Mouse (Mus musculus) embryonic fibroblast, embryonic 13.5 days (primary cell): ENCODE results near the gene Map2k6. TPM values are rescaled to one million over a fixed set of nuclear protein-coding genes. Genes with fewer than 3 reads are reported as not detected.

Experiments used
- H3K27ac ChIP-seq: 2 replicates; pipeline ENCODE4 v1.5.1; 2012; ENCODE audit warnings: low read length, control low read depth, inconsistent platforms; ENCODE audit not compliant: insufficient read depth
- H3K4me1 ChIP-seq: 2 replicates; pipeline ENCODE4 v1.6.1; 2011; ENCODE audit warnings: low read length; ENCODE audit not compliant: control insufficient read depth, insufficient read depth
- H3K4me3 ChIP-seq: 2 replicates; pipeline ENCODE4 v1.5.1; 2011; ENCODE audit warnings: mild to moderate bottlenecking, control low read depth, low read length; ENCODE audit not compliant: insufficient read depth
- CTCF ChIP-seq: IDR thresholded peaks from 2 replicates; pipeline ENCODE4 v1.5.1; 2011; ENCODE audit warnings: mild to moderate bottlenecking, control low read depth, low read length, moderate library complexity, borderline replicate concordance; ENCODE audit not compliant: insufficient read depth
- POLR2A ChIP-seq: IDR thresholded peaks from 2 replicates; pipeline ENCODE4 v1.6.1; 2011; ENCODE audit warnings: low read depth, mild to moderate bottlenecking, control low read depth, low read length, moderate library complexity
- polyA plus RNA-seq: library from polyadenylated mRNA; stranded (reverse); fragments of >200 nt; gene quantifications from 2 replicates; pipeline ENCODE4 v1.2.4, GENCODE M21; 2011; ENCODE audit warnings: low read depth; ENCODE audit not compliant: missing spikeins, insufficient read length

Gene Map2k6
- polyA plus RNA-seq, 1 experiment, result 4.7 TPM

DNA sequence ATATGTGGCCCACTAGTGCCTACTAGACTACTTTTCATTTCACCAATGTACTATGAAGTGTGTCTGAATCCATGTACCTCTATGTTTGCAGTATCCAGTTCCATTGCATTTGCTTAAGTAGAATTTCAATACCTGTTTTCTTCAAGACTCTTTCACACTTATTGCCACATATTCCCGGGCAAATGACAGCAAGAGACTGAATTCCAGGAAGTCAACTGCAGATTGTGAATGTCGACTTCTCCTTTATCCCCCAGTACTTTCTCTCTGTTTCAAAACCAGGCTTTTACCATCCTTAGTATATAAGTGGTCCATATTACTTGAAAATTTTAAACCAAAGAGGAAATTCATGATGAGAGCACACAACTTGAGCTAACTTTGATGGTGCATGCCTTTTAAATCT is 4.7 kb downstream of the Map2k6 start:
- no peak overlapping the region for H3K27ac ChIP-seq
- peaks cover 6% of the 10 kb centered on the region for H3K4me1 ChIP-seq
- TF ChIP-seq CTCF, result no peak
- no peak for TF ChIP-seq POLR2A
- no peak overlapping the region for H3K4me3 ChIP-seq

DNA sequence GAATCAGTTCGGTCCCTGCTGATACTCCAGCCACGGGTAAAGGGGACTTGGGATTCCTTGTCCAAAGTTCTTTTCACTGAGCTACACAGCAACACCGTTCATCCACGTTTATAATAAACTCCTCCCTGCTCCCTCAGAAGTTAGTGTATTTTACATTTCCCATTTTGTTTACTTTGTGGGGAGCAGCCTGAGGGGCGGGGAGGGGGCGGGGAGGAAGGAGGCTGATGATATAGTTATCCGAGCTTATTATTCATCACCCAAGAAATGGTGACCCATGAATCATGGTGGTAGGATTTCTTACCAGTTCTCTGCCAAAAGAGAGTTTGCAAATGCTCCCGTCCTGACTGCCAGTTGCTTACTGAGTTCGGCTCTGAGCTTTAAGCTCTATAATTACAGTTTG is 6.7 kb downstream of the Map2k6 start:
- Histone ChIP-seq H3K27ac (no peak overlapping the region), H3K4me3 (no peak overlapping the region), H3K4me1 (peaks cover 6% of the 10 kb centered on the region)
- TF ChIP-seq POLR2A (no peak), CTCF (no peak)

DNA sequence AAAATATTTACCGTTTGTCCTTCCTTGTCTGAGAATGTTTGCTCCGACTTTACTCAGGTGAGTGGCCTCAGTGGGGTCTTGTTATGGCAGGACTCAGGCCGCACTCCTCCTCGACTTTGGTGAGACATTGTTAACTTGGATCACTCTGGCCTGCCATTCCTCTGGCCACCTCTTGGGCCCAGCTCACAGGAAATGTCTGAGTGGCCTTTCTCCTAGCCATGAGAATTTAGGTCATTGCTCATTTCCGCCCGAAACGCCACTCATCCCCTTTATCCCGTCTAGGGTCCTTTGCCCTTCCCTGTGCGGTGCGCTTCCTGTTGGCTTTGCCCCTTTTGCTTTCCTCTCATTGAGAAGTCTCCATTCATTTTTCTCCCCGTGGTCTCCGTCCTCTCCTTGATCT is 10.2 kb downstream of the Map2k6 start:
- TF ChIP-seq CTCF, result no peak
- TF ChIP-seq POLR2A, result no peak
- H3K27ac ChIP-seq, result no peak overlapping the region
- peaks cover 2% of the 10 kb centered on the region; the same call in 1 of the 2 replicates for H3K4me1 ChIP-seq
- no peak overlapping the region for H3K4me3 ChIP-seq

DNA sequence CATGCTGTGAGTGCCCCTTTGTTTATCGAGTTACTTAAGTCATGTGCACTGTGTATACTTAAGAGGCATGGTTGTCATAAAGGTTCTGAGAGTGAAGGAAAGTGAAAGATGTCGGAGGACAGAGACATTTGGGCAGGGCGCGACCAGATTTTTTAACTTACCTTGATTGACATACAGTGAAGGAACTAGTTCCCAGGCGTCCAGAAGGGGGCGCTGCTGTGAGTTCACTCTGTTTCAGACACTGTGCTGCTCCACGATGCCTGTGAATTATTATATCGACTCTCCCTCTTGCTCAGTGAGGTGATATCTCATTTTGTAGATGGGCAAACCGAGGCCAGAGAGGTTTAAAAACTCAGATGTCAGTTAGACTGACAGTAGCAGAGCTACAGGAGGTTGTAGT is 10.9 kb downstream of the Map2k6 start:
- H3K4me3 ChIP-seq, result no peak overlapping the region
- H3K27ac ChIP-seq, result no peak overlapping the region
- TF ChIP-seq CTCF, result no peak
- TF ChIP-seq POLR2A, result no peak
- peaks cover 2% of the 10 kb centered on the region; the same call in 1 of the 2 replicates for H3K4me1 ChIP-seq

GRCm38 (mm10) chr11:110411596-110411995 is 12.7 kb downstream of the Map2k6 start:
- H3K4me1 ChIP-seq, result no peaks in the 10 kb centered on the region
- no peak overlapping the region for H3K27ac ChIP-seq
- no peak for TF ChIP-seq POLR2A
- no peak for TF ChIP-seq CTCF
- no peak overlapping the region for H3K4me3 ChIP-seq

DNA sequence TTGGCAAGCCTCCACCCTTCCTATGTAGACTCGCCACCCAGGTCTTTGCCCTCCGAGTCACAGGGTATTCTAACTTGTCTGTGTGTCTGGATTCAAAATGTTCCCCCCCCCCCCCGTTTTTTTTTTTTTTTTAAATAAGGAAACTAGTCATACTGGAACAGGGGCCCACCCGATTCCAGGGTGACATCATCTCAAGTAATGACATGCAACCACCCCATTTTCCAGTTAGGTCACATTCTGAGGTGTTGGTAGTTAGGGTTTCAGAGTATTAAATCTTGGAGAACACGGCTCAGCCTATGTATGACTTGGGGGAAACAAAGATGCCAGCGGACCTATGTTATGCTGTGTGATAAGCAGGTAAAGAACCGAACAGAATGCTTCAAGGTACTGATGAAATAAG is 15.3 kb downstream of the Map2k6 start:
- Histone ChIP-seq H3K4me1 (no peaks in the 10 kb centered on the region), H3K4me3 (no peak overlapping the region), H3K27ac (no peak overlapping the region)
- TF ChIP-seq POLR2A (no peak), CTCF (no peak)

DNA sequence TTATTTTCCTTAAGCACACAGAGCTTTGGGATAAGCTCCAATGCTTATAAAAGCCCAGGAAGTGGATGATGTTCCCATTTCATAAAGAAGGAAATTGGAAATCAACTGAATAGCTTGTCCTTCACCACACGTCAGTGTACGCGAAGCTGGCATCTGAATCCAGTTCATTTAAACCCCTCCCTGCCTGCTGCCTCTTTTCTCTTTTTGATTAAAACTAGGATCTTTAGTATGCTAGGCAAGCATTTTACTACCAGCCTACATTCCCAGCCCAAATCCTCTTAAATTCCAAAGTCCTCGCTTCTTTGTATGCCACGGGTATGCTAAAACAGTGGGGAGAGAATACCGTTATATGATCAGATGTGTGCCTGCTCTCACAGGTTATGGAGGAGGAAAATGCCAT is 17.8 kb downstream of the Map2k6 start:
- H3K4me1 ChIP-seq, result no peaks in the 10 kb centered on the region
- no peak overlapping the region for H3K27ac ChIP-seq
- H3K4me3 ChIP-seq, result no peak overlapping the region
- TF ChIP-seq POLR2A (no peak), CTCF (no peak)

GRCm38 (mm10) chr11:110420463-110420862 is 21.5 kb downstream of the Map2k6 start:
- H3K4me1 ChIP-seq, result no peaks in the 10 kb centered on the region
- H3K4me3 ChIP-seq, result no peak overlapping the region
- no peak for TF ChIP-seq POLR2A
- no peak for TF ChIP-seq CTCF
- H3K27ac ChIP-seq, result no peak overlapping the region

DNA sequence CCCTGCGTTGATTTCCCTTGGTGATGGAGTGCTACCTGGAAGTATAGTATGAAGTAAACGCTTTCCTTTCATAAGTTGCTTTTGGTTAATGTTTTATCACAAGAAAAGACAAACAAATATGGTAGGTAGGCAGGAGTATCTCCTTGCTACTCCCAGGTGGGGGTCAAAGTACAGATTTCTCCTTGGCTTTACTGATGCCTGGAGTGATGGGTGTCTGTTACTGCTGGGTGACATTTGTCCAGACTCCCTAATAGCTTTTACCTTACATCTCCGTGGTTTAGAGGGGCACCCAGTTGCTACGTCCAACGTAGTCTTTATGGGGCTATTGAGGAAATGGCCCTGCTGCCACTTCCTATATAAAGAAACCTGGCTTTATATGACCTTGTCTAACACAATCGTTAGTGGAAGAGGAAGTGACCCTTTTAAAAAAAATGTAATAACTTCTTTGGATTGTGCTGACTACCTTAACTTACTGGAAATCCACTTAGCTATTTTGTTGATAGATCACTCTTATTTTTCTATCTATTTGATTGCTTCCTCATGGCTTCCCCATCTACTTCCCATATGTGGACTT is 27.7 kb downstream of the Map2k6 start:
- Histone ChIP-seq H3K27ac (no peak overlapping the region), H3K4me1 (no peaks in the 10 kb centered on the region), H3K4me3 (no peak overlapping the region)
- TF ChIP-seq CTCF (no peak), POLR2A (no peak)

- Histone ChIP-seq H3K4me1 (no peaks in the 10 kb centered on the region), H3K27ac (no peak overlapping the region), H3K4me3 (no peak overlapping the region)
- TF ChIP-seq CTCF (no peak), POLR2A (no peak)
Observed at GRCm38 (mm10) chr11:110427159-110427561, 28.2 kb downstream of the Map2k6 start.
